Mouse (Mus musculus) myocyte (in vitro differentiated cells): ENCODE measurements around the gene Swt1.

Source experiments
- MAX ChIP-seq: IDR thresholded peaks from one replicate; pipeline ENCODE4 v1.6.1; 2011; ENCODE audit warnings: low read depth, mild to moderate bottlenecking, control low read depth
- REST ChIP-seq: IDR thresholded peaks from one replicate; pipeline ENCODE4 v1.6.1; 2011; ENCODE audit warnings: mild to moderate bottlenecking, control low read depth, moderate library complexity; ENCODE audit not compliant: insufficient read depth, insufficient read length
- SRF ChIP-seq: IDR thresholded peaks from one replicate; pipeline ENCODE4 v1.6.1; 2011; ENCODE audit warnings: low read depth; ENCODE audit not compliant: control insufficient read depth, insufficient read length

DNA sequence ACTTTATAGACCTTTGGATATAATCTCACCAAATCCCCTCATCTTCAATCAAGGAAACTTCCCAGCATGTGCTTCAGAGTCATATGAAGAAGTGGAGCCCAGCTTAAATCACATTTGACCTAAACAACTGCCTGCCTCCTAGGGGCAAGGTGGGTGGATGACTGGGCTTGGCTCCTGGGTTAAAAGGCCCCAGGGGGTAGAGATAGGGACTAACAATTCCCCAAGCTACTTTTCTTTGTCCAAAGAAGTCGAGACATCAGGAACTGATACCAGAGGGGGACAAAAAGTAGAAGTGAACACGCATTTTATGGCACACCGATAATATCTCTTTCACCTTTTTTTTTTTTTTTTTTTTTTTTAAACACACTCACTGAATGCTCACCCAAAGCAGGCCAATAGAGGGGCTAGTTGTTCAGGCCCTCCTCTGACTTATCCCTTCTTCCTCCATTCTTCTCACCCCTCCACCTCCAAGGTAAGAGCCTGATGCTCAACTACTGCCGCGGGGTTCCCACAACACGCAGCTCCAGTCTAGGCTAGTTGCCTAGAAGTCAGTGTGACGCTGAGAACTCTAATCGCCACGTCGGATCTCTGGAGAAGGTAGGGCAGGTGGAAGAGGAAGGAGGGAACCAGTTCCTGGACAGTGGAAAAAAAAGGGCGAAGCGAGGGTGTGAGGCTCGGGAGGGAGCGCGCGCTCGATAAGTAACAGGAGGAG is 84.5 kb downstream of the Swt1 start:
- TF ChIP-seq MAX (no peak), REST (no peak), SRF (no peak)
